Mouse (Mus musculus) naive thymus-derived CD4-positive, alpha-beta T cell, adult 2 months (primary cell): ENCODE measurements around the gene 1700020N01Rik.

ENCODE experiments used
- DNase-seq: peaks from one replicate; pipeline ENCODE4 v3.0.0-alpha.2; 2011; ENCODE audit warnings: low read depth

Gene 1700020N01Rik

DNA sequence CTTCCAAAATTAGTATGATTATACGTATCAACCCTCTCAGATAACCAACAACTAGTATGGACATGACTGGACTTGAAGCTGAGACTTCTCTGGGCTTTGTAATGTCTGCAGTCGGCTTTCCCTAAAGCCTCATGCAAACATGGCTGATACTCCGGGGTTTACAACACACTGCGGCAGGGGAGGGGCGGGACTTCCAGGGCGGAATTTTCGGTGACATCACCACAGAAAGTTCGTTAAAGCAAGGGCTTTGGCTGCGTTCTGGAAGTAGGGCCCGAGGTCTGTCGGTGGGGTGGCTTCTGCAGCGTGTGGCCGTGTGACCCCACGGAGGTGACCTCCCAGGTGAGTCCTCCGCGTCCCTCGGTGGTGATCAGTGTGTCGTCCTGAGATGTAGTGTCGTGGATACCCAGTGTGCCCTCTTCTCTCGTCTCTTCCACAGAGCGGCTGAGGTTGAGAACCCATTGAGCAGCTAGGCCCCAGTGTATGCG lies at the start of gene 1700020N01Rik:
1700020N01Rik (plus strand) TSS at position 250 of the 485 bp plus-strand sequence.
- DNase-seq, result no peak

DNA sequence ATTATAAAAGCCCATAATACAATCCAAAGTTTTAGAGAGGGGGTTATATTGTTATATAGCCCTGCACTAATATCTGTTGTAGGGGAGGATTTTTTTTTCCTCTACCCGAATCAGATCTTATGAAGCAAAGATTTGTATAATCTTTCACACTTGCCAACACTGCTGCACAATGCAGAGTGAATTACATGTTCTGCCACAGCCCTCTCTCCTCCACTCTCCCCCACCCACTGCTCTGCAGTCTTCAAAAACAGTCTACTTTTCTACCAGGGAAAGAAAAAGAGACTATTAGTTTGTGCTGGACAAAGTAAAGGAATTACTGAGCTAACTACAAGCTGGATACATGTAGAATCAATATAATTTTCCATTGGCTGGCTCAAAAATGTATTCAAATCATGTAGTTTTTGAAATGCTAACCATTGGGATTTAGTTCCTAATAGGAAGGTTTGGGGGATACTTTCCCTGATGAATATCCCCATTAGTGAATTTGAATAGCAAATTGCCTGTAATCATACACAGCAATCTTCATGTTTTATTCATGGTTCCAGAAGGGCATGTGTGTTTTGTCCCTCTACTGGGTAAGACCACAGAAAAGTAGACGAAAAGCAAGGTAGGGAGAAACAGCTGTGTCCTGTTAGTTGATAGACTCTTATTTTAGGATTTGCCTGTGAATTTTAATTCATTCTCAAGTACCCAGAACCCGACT lies 49.2 kb upstream of the 1700020N01Rik start:
- no peak for DNase-seq

DNA sequence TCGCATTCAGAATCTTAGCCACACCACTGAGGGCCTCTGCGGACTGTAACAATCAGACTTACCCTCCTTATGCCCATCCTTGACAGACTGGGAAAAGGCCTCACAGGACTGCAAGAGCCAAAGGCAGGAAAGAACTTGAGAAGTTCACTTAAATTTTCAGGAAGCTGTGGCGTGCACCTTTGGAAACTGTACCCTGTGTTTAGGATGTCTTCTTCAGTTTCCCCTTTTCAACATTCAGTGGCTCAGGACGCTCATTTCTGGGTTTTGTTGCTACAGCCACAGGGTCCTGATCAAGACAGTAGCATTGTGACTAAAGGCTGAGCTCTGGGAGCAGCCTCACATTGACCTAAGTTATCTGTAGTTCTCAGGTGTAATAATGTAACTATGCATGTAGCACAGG lies 48.2 kb upstream of the 1700020N01Rik start:
- DNase-seq, result no peak

DNA sequence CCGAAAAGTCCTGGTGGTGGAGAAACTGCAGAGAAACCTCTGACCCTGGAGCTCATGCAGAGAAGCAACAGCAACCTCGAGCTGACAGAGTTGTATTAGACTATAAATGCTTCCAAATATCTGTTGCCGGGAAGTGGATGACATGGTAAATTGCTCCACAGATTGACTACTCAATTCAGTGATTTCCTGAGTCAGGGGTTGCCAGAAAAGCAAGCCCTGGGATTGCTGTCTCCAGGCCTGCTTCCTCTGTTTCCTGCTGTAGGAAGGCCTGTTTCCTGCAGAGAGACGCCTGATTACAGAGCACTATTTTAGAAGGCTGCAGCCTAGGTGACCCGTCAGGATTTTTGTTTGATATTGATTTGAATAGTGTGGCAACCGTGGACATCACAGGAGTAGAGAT lies 47.5 kb upstream of the 1700020N01Rik start:
- no peak for DNase-seq

DNA sequence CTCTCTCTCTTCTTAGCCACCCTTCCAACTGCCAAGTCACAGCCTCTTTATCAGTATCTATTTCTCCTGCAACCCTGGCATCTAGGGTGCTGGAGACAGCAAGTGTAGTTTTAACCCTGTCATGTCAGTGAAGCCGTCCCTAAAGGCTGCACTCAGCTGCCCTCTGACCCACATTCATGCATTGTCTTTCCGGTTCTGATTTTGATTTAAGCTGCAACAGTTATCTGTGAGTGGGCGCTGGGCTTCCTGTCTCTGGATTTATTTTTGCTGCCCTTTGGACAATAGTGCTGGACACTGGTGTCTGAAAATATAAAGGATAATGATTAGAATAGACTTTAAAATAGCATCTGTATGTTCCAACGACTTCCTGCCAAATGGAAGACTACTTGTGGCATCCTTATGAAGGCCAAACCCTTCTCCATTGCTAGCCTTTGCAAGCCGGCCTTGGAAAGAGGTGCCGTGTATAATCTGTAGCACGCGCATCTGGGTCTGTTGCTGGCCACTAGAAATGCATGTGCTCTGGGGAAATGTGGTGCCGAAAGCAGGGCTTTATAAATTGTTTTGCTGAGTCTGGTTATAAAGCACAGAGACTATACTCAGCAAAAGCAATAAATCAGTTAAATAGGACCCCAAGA lies 44.0 kb upstream of the 1700020N01Rik start:
- DNase-seq, result no peak

DNA sequence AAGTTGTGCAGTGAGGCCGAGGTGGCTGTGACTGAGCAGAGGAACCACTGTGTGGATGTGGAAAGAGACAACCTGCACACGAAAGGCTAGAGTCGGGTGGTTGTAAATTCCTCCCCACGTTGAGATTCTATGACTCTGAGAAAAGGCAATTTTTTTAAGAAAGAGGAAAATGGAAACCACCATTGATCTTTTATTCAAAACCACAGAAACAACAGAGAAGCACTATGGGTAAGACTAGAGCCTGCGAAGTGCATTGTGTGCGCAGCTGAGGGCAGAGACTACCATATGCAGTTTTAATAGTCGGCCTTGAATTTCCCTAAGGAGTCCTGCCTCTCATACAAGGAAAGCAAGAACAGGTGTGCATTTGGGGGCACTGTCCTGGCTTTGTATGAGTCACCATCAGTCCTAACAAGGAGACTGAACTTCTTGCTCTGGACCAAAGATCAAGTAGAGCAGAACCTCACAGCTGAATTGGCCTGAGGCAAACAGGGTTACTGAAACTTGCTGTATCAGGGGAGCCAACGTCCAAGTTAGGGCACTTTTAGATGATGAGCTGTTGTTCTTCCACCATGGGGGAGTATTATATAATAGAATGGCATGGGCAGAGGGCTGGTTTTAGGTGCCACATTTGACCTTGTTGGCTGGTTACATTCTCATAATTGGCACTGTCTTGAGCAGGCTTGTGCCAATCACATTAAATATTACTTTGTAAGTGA lies 39.8 kb upstream of the 1700020N01Rik start:
- peak; percentile 66 for DNase-seq

DNA sequence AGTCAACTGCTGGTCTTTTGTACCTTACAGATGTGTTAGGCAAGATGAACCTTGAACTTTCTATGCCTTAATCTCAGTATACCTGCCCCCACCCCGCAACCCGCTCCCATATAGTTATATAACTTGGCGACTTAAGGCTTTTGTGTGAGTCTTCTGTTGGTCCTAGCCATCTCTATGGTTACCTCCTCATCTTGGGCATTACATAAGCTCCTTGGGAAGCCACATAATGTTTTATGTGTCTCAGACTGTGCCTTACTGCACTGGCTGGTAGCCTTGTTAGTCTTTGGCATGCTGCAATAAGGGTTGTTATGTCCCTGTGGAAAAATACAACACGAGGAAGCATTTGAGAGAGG lies 39.3 kb upstream of the 1700020N01Rik start:
- DNase-seq, result no peak

DNA sequence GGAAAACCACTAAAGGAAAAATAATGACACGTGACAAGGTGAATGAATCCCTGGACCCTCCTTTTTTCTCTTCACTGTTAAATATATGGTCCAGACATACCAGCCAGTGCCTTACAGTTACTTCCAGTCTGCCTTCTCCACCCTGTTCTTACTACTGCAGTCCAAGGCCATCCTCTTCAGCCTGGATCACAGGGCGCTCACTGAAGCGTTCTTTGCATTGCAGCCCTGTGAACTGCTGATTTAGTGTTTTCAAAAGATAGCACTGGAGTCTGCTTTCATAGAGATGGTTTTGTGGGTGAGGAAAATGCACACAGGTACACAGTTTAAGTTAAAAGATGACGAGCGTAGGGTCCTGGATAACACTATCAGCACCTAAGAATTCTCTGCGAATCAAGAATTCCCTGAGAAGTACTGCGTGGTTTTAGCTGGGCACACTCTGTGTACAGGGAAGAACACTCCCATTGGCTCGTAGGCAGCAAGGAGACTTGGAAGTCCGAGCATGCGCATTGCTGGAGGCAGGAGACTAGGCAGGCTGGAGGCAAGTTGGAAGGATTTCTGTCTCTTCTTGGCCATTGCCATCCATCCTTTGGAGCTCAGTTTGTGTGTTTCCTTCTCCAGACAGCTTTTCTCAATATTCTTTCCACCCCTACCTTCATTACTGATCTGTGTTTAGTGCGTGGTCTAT lies 37.9 kb upstream of the 1700020N01Rik start:
- DNase-seq, result no peak

DNA sequence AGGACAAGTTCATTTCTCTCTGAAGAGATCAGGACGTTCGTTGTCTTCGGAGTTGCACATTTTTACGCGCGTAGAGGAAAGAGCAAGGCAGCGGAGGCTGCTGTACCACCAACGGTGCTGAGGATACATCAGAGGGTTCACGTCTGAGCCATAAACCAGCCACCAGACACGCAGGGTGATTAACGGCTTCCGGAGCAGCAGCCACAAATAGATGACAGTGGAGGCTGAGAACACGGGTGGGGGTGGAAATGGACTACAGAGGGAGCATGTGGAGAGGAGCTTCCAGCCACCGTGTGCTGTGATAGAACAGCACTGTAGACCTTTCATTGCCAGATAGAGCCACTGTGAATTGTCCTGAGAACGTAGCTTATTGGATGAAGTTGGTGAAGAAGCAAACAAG lies 33.2 kb upstream of the 1700020N01Rik start:
- peak; percentile 66 for DNase-seq

DNA sequence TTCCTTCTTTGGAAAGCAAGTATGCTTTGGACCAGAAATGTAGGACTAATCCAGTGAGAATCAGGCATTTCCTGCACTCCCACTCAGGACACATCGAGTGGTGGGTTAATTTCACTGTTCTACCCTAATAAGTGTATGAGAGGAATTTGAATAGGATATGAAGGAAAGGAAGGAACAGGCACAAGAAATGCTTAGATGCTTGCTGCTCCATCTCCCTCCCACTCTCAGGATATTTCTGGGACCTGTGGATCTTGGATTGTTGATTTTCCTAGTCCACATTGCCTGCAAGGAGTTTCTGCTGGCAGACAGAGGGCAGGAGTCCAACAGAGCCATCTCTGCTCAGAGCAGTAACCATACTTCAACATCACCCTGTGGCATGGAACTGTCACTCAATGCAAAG lies 31.8 kb upstream of the 1700020N01Rik start:
- DNase-seq, result no peak

DNA sequence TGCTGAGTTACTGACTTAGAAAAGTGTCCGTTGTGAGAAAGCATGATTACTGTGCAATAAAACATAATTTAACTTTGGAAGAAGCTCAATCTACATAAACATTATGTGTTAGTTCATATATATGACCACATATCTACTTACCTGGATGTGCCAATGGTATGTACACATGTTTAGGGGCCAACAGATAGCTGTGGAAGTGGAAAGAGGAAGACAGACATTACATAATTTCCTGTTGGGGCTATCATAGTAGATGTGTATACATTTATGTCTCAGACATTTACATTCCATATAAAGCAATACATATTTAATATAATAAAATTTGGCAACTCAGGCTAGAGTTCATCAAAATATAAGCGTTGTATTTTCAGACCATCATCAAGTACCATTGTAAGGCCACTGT lies 29.5 kb upstream of the 1700020N01Rik start:
- no peak for DNase-seq

DNA sequence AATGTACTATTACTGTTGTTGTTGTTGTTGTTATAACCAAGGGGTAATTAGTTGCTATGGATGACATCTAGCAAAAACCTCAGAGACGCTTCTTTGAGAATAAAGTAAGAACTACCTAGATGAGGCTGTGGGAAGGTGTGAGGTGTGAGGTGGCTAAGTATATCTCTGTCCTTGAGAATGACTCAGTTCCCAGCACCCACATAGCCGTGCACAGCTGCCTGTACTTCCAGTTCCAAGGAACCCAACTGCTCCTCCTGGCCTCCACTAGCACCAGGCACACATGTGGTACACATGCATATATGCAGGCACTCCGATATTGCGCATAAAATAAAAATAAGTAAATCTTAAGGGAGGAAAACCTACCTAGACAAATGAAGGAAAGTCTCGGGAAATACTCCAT lies 28.8 kb upstream of the 1700020N01Rik start:
- DNase-seq, result no peak

DNA sequence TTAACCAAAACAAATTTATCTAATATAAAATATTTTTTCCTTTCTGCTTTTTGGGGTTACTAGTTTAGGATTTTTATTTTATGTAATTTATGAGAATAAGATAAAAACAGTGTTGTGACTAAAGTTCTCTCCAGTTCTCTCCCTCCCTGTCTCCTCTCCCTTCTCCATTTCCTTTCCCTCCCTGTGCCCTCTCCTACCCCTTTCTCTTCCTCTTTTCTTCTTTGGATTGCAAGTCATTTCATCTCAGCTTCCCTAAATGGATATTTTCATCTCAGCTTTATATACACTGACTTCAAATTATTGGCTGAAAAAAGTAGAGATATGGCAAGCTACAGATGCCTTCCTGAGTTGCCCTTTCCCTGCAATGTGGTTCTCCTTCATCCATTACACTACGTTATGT lies 26.9 kb upstream of the 1700020N01Rik start:
- DNase-seq, result no peak

DNA sequence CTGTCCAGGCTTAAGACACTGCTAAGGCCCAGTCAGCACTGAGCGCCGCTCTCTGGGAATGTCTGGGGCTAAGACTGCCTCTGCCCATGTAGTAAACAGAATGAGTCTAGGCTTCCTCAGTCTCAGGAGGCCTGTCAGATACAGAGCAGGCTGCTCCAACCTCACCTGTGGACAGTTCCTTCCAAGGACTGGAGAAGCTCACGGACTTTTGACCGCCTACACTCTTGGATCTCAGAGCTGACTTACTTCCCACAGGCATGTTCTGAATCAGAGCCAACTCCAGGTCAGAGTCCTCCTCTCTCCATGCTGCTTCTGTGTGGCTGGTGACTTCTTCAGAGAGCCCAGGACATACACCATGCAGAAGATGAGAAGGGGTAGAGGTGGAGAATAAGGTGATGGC lies 21.3 kb upstream of the 1700020N01Rik start:
- DNase-seq, result no peak

DNA sequence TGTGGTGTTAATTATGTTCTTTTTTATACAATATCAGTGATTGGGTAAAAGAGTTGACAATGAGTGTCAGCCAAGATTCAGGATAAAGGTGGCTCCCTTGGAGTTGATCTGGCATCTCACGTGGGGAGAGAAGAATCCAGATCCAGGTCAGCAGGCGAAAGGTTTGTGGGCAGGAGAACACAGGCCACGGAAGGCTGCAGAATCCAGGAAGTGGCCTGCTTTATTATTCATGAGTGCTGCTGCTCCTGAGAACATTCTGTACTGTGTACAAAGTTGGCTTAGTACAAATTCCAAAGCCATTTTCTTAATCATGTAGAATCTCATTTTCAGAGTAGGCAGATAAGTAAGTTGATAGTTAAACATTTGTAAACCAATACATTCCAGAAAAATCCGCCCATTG lies 19.2 kb upstream of the 1700020N01Rik start:
- no peak for DNase-seq

DNA sequence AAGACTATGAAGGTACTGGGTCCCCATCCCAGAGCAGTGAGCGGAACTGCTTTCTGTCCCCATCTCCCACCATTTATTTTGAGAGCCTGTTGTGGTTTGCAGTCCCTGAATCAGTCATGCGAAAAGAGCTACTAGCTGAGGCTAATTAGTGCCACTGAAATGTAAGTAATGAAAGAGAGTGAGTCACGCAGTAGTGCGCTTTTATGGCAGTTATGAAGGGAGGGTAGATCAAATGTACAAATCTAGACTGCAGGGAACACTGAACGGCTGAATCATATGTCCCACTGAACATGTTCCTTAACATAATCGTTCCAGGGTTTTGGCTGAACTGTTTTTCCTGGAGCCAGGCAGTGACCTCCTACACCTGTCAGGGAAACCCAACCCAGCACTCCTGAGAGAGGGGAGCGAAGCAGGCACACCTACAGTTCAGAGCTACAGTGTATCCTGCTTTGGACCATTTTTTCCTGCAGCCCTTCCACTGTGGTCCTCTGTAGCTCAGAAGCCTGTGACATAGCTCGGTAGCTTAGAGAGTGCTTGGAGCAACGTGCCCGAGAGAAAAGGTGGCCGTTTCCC lies 17.1 kb upstream of the 1700020N01Rik start:
- DNase-seq, result no peak

DNA sequence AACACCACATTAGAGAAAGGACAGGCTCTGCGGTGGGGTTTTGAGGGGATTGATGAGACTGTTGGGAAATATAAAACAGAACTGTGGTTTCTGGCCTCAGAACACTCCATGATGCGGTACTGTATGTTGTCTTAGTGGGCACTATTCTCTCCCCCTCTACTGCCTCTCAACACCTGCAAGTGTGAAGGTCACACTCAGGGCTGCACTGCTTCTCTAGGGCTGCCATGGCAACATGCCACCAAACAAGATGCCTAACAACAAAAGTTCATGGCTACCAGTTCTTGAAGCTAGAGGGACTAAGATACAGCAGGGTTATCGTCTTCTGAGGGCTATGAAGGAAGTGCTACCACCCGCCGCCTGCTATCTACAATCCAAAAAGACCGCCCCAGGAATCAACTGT lies 15.1 kb upstream of the 1700020N01Rik start:
- DNase-seq, result no peak

DNA sequence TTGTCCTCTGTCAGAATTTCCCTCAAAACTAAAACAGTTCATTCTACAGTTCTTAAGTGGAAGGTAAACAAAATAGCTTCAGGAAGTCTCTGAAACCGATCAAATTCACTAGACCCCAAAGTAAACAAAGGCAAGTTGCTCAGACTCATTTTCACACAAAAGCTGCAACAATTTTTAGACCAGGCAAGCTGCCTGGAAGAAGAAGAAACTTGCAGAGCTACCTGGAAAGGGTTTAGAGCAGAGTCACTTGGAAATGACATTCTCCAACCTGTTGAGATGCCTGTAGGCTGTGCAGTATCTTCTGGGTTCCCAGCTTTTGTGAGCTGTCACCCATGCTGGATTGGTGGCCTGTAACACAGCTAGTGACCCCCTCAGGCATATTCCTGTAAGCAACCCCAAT lies 11.4 kb upstream of the 1700020N01Rik start:
- DNase-seq, result no peak

DNA sequence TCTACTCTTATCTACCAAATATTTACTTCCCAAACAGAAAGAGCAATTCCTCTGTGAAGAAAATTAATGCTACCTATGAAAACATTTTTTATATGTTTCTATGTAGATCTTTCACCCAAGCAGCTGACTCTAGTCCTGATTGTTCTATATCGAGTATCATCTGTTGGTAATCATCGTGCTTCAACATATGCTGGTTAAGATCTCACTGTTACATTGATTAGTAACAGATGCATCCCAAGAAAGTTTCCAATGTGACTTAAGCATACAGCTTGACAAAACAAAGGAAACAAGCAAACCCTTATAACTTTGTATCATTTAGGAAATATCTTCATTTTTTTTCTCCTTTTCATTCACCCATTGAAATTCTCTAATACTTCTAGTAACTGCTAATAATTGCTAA lies 5.9 kb upstream of the 1700020N01Rik start:
- no peak for DNase-seq

DNA sequence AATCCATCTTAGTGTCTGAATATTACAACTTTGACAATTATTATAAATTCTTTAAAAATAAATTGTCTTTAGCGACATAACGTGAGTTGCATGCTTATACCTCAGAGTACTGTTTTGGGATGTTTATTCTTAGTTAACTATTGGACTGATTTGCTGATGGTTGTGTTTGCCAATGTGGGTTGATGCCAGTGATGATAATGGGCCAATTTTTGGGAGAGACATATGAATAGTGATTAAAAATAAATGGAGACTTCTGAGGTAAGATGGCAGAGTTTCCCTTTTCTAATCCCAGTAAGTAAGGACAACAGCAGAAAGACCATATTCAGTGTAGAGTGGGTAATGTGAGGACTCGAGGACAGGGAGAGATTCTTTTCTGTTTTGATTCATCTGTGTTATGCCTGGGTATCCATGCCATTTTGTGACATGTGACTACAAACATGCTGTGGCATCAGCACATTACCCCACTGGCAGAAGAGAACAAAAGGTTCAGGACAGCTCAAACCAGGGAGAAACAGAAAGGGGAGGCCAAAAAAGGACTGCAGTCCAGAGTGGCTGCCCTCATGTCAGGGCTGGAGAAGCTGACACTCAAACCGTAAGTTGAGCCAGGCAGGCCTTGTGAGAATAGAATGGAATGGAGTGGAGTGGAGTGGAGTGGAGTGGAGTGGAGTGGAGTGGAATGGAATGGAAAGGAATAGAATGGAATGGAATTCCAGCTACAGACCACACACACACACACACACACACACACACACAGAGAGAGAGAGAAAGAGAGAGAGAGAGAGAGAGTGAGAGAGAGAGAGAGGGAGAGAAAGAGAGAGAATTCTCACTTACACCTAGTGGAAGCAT lies 4.7 kb upstream of the 1700020N01Rik start:
- DNase-seq, result no peak

DNA sequence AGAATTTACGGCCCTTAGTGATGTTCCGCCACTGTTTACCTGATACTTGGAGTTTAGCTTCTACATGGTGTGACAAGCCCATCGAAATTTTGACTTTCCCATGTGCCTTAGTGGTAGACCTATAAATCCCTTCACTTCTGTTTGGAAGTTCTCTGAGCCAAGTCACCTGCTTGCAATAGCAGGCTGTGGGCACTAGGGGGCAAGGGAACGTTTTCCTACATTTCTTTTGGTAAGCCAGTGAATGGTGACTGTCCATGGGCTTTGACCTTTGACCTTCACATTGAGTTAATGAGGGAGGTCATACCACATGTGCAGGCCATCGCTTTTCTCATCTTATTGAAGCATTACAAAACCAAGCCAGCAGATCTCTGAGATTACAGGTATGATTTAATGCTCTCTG lies 8.0 kb downstream of the 1700020N01Rik start:
- peak; percentile 79 for DNase-seq
